Mouse (Mus musculus): ENCODE data around the gene Brix1.

GRCm38 (mm10) chr15:10469641-10470150 is 16.1 kb downstream of the Brix1 start:
- TF ChIP-seq GATA1 (IDR thresholded peaks at IDR 0.05; ENCODE audit: borderline replicate concordance, low read length) (no peak), FLI1 (IDR thresholded peaks at IDR 0.05; ENCODE audit: low read length) (no peak)
